Mouse (Mus musculus): ENCODE data around the gene Carmil2.

Carmil2 gene

DNA sequence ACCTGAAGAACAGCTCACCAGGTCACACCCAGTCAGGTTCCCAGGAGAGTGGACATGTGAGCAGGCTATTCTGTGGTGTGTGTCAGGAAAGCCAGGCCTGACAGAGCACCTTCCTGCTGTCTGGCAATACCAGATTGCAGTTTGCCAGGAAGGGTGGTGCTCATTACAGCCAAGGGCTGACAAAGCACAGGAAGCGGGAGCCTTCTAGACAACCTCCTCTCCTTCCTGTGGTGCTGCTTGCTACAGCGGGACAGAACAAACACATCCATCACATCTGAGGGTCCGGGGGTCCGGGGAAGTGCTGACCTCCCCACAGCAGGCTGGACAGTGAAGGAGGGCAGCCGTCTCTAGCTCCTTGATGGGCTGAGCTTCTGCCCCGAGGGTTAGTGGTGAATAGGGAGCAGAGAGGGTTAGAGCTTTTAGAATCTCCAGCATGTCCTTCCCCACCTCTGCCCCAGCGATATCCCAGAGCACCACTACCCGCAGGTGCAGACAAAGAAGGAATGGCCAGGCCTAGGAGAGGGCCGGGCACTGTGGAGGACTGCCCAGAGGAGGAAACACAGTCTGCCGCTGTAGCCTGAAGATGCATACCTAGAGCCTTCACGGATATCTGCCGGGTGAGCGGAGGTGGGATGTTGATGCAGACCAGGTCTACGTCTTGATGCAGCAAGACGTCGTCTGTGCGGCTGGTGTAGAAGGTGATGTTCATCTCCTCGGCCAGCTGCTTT, 41.5 kb downstream of the Carmil2 start:
- no peak for DNase-seq

DNA sequence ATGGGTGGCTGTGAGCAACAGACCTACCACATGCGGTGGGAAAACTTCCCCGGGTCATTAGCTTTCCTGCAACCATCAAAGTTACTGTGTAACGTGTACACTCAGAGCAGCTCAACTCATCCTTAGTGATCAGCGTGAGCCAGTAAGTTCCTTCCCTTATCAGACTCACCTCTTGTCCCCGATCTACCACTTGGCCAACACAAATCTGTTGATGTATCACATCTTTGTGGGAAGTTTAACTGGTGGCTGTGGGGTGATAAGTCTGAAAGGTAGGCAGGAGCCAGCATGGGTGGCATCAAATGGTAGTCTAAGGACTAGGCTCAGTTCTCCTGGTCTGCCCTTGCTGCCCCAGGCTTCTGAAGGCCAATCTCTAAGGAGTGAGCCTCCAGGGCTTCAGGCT, 46.1 kb downstream of the Carmil2 start:
- DNase-seq: no peak

DNA sequence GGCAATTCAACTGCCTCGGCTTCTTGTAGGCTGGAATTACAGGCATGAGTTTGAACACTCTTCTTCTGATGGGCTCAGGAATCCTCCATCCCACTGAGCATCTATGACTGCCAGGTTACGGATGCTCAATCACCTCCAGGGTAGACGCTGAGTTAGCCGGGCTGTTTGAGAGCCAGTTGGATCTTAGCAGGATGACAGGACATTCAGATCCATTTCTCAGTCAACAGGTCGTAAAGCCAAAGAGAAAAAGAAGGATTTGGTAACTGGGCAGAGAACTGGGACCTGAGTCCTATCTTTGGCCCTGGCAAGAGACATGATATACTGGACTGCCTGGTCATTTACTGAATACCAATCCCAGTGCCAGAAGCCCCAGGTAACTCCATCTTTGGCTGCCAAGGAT, 53.1 kb downstream of the Carmil2 start:
- DNase-seq: no peak

DNA sequence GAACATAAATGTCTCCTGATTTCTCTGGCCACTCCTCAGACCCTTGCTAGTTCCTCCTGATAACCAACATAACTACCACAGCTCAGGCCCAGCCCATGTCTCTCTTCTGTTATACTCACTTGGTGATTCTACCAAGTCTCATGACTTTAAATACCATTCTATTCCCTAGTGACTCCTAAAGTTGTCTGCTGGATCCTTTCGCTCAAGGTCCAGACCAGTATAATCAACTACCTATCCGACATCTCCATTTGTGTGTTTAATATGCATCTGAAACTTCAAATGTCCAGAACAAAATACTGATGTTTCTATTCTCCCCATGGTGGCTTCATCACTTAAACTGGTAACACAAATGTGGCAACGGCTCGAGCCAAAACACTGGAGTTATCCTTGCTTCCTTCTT, 57.2 kb downstream of the Carmil2 start:
- no peak for DNase-seq

Measured in layer of hippocampus, adult 9-11 months (tissue).